Mouse (Mus musculus): ENCODE measurements around the gene Kcng1. TPM values are rescaled to one million over a fixed set of nuclear protein-coding genes. Genes with fewer than 3 reads are reported as not detected.

The Kcng1 gene
- 1.5 and 2.2 TPM in 2 replicates for polyA plus RNA-seq (2014; fragmentation: Nextera tagmentation; extraction: Ambion mirVana)

DNA sequence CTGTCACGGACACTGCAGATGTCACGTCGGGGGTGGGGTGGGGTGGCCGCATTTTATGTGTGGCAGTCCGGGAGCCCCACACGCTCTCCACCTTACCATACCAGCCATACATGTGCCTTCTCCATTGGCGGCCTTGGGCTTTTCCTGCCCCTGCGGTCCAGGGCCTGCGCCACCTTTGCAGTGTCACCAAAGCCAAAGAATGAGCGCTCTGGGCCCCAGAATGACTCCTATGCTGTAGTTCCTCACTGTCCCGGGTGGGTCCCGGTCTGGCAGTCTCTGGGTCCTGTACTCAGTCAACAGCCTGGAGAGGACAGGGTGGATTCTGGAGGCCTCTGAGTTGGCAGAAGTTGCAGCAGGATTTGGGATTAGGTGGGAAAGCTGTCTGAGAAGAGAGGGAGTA is at the start of gene Kcng1:
Gene Kcng1 (minus strand): TSS at position 155 of the 400 bp plus-strand sequence.
- Histone ChIP-seq H3K27me3 (ENCODE audit: control insufficient read depth, insufficient read depth, low read length) (peaks cover 32% of the 10 kb centered on the region), H3K9ac (ENCODE audit: low read length) (peak within 1 kb of the TSS; percentile 45), H3K9me3 (ENCODE audit: control insufficient read depth, low read length) (peaks cover 3% of the 10 kb centered on the region; the same call in 1 of the 2 replicates), H3K4me1 (replicated peaks; ENCODE audit: control insufficient read depth, insufficient read depth, low read length) (peaks cover 6% of the 10 kb centered on the region; the same call in 1 of the 2 replicates), H3K4me3 (ENCODE audit: low read depth, low read length) (peak within 1 kb of the TSS; percentile 45), H3K36me3 (ENCODE audit: control insufficient read depth, insufficient read depth, low read length) (no peaks in the 10 kb centered on the region), H3K27ac (ENCODE audit: low read depth, low read length) (no peak within 1 kb of the TSS), H3K4me2 (ENCODE audit: low read depth, low read length, severe bottlenecking) (peak within 1 kb of the TSS; percentile 87)
- ATAC-seq (replicated peaks; ENCODE audit: low FRiP score) (no peak), DNase-seq (ENCODE audit: low spot score) (no peak)
- WGBS, result 14% methylated on average over 12 of the region's 12 CpGs

DNA sequence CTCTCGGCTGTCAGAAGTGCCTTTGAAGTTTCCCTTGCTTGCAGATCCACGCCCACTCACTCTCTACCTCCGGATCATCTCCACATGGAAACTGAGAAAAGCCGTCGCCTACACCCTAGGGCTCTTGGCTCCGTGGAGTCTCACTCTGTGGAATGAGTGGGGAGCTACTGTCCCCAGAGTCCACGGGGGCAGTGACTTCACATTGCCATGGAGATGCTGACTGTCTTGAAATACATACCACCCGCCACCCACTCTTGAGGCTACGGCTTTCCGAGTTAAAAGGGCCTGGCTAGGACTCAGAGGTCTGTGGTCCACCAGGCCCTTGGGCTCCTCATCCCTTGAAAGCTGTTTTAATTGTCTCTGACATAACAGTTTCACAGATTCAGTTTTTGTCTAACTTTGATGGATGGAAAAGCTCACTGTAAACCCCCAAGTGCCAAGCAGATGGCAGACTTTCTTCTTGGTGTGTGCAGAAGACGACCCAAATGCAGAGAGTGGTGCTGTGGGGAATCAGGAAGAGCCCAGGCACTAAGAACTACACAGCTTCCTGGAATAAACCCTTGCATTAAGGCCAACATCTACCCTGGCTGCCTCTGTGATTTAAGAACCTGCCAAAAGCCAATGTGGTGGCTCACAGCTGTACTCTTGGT is 49.0 kb upstream of the Kcng1 start:
- WGBS, result 76% methylated on average over 11 of the region's 11 CpGs
- no peak for ATAC-seq (replicated peaks; ENCODE audit: low FRiP score)
- H3K27ac ChIP-seq (ENCODE audit: low read depth, low read length), result no peak overlapping the region

GRCm38 (mm10) chr2:168321716-168322374 is 40.3 kb upstream of the Kcng1 start:
- 0 out of 2 replicates have a peak, but pooled peaks cover 2% of the 10 kb centered on the region for H3K4me1 ChIP-seq (replicated peaks; ENCODE audit: control insufficient read depth, insufficient read depth, low read length)
- WGBS, result 72% methylated on average over 10 of the region's 10 CpGs
- H3K9ac ChIP-seq (ENCODE audit: low read length), result no peak overlapping the region
- DNase-seq (ENCODE audit: low spot score) (no peak), ATAC-seq (replicated peaks; ENCODE audit: low FRiP score) (no peak)
- H3K4me3 ChIP-seq (ENCODE audit: low read depth, low read length), result no peak overlapping the region
- H3K4me2 ChIP-seq (ENCODE audit: low read depth, low read length, severe bottlenecking), result no peak overlapping the region
- H3K27me3 ChIP-seq (ENCODE audit: control insufficient read depth, insufficient read depth, low read length), result no peaks in the 10 kb centered on the region
- H3K27ac ChIP-seq (ENCODE audit: low read depth, low read length), result no peak overlapping the region
- H3K9me3 ChIP-seq (ENCODE audit: control insufficient read depth, low read length), result no peaks in the 10 kb centered on the region
- no peaks in the 10 kb centered on the region for H3K36me3 ChIP-seq (ENCODE audit: control insufficient read depth, insufficient read depth, low read length)

More for the DNA sequence above, 49.0 kb upstream of the Kcng1 start:
- H3K27me3 ChIP-seq (ENCODE audit: control insufficient read depth, insufficient read depth, low read length), result no peaks in the 10 kb centered on the region
- no peak overlapping the region for H3K9ac ChIP-seq (ENCODE audit: low read length)
- no peak overlapping the region for H3K4me2 ChIP-seq (ENCODE audit: low read depth, low read length, severe bottlenecking)
- no peak overlapping the region for H3K4me3 ChIP-seq (ENCODE audit: low read depth, low read length)
- DNase-seq (ENCODE audit: low spot score), result no peak
- H3K36me3 ChIP-seq (ENCODE audit: control insufficient read depth, insufficient read depth, low read length), result no peaks in the 10 kb centered on the region
- no peaks in the 10 kb centered on the region for H3K9me3 ChIP-seq (ENCODE audit: control insufficient read depth, low read length)
- H3K4me1 ChIP-seq (replicated peaks; ENCODE audit: control insufficient read depth, insufficient read depth, low read length), result peaks cover 6% of the 10 kb centered on the region; the same call in 1 of the 2 replicates

- Histone ChIP-seq H3K9ac (ENCODE audit: low read length) (no peak overlapping the region), H3K27me3 (ENCODE audit: control insufficient read depth, insufficient read depth, low read length) (no peaks in the 10 kb centered on the region), H3K4me3 (ENCODE audit: low read depth, low read length) (no peak overlapping the region), H3K4me2 (ENCODE audit: low read depth, low read length, severe bottlenecking) (no peak overlapping the region), H3K36me3 (ENCODE audit: control insufficient read depth, insufficient read depth, low read length) (no peaks in the 10 kb centered on the region), H3K4me1 (replicated peaks; ENCODE audit: control insufficient read depth, insufficient read depth, low read length) (no peaks in the 10 kb centered on the region), H3K9me3 (ENCODE audit: control insufficient read depth, low read length) (no peaks in the 10 kb centered on the region), H3K27ac (ENCODE audit: low read depth, low read length) (no peak overlapping the region)
- ATAC-seq (replicated peaks; ENCODE audit: low FRiP score), result no peak
- WGBS, result 84% methylated on average over 17 of the region's 17 CpGs
- DNase-seq (ENCODE audit: low spot score), result no peak
These were observed 39.0 kb upstream of the Kcng1 start for GRCm38 (mm10) chr2:168320388-168321182.

DNA sequence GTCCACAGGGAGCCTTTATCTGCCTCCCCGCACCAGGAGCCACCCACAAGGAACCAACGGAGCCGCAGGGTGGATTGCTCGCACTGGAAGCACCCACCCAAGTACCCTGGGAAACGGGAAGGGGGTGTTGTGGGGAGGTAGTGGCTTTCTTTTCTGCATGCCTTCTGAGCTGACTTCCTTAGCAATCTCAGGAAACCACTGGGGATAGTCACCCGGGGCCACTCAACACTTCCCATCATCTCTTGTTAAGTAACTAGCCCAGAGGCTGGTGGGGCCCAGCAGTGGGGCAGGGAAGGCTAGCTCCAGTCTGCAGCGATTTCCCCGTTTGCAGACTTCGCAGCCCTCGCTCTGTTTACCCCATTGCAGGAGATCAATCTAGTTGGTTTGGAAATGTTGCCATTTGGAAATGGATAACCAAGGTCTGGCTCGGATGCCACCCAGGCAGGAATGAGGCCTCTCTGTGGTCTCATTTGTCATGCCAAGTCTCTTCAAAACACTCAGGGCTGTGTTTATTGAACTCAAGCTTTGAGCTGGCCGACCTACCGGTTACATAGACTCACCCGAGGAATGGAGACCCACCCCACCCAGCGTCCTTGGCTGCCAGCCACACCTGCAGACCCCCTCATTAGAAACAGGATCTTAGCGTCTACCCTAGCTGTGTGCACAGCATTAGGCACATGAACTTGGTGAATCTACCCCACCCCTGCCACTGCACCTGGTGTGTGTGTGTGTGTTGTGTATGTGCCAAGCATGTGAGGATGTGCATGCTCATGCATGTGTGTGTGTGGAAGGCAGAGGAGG is 33.3 kb upstream of the Kcng1 start:
- no peak overlapping the region for H3K27ac ChIP-seq (ENCODE audit: low read depth, low read length)
- no peak overlapping the region for H3K9ac ChIP-seq (ENCODE audit: low read length)
- 72% methylated on average over 16 of the region's 16 CpGs for WGBS
- H3K9me3 ChIP-seq (ENCODE audit: control insufficient read depth, low read length), result no peaks in the 10 kb centered on the region
- no peaks in the 10 kb centered on the region for H3K4me1 ChIP-seq (replicated peaks; ENCODE audit: control insufficient read depth, insufficient read depth, low read length)
- no peak overlapping the region for H3K4me2 ChIP-seq (ENCODE audit: low read depth, low read length, severe bottlenecking)
- no peak for DNase-seq (ENCODE audit: low spot score)
- ATAC-seq (replicated peaks; ENCODE audit: low FRiP score), result no peak
- no peak overlapping the region for H3K4me3 ChIP-seq (ENCODE audit: low read depth, low read length)
- H3K27me3 ChIP-seq (ENCODE audit: control insufficient read depth, insufficient read depth, low read length), result no peaks in the 10 kb centered on the region
- H3K36me3 ChIP-seq (ENCODE audit: control insufficient read depth, insufficient read depth, low read length), result no peaks in the 10 kb centered on the region

DNA sequence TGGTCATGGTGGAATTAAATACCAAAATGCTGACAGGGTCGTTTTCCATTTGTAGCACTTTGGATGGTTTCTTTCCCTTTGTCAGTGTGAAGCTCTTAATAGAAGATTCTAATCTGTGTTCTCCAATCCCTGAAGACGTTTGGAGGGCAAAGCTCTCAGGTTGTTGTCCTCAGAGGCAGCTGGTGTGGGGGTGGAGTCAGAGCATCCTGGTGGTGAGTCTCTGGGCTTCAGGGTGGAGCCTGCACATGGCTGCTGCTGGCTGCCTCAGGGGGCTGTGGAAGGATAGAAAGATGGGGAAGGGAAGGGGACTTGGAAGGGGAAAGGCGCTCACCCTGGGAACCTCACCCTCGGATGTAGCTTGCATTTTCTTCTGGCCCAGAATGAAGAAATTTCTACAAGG is 31.0 kb upstream of the Kcng1 start:
- no peaks in the 10 kb centered on the region for H3K4me1 ChIP-seq (replicated peaks; ENCODE audit: control insufficient read depth, insufficient read depth, low read length)
- no peak overlapping the region for H3K27ac ChIP-seq (ENCODE audit: low read depth, low read length)
- H3K4me3 ChIP-seq (ENCODE audit: low read depth, low read length), result no peak overlapping the region
- no peaks in the 10 kb centered on the region for H3K27me3 ChIP-seq (ENCODE audit: control insufficient read depth, insufficient read depth, low read length)
- WGBS, result 46% methylated on average over 4 of the region's 4 CpGs
- ATAC-seq (replicated peaks; ENCODE audit: low FRiP score) (no peak), DNase-seq (ENCODE audit: low spot score) (no peak)
- no peak overlapping the region for H3K9ac ChIP-seq (ENCODE audit: low read length)
- H3K36me3 ChIP-seq (ENCODE audit: control insufficient read depth, insufficient read depth, low read length), result no peaks in the 10 kb centered on the region
- H3K9me3 ChIP-seq (ENCODE audit: control insufficient read depth, low read length), result no peaks in the 10 kb centered on the region
- no peak overlapping the region for H3K4me2 ChIP-seq (ENCODE audit: low read depth, low read length, severe bottlenecking)

DNA sequence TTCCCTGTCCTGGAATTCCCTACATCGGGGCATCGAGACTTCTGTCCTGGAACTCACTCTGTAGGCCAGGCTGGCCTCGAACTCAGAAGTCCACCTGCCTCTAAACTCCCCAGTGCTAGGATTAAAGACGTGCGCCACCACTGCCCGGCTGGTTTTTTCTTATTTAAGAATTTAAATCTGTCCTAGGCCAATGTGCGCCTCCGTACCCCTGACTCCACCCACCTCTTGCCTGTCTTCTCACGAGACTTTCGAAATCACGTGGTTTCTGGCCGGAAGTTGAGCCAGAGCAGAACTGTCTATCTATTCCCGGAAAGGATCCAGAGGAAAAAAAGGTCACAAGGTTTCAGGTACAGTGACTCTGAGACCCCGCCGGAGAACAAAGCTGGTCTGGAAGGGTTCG is 29.5 kb upstream of the Kcng1 start:
- H3K4me2 ChIP-seq (ENCODE audit: low read depth, low read length, severe bottlenecking), result no peak overlapping the region
- H3K4me1 ChIP-seq (replicated peaks; ENCODE audit: control insufficient read depth, insufficient read depth, low read length), result no peaks in the 10 kb centered on the region
- H3K27ac ChIP-seq (ENCODE audit: low read depth, low read length), result no peak overlapping the region
- H3K27me3 ChIP-seq (ENCODE audit: control insufficient read depth, insufficient read depth, low read length), result no peaks in the 10 kb centered on the region
- H3K9me3 ChIP-seq (ENCODE audit: control insufficient read depth, low read length), result no peaks in the 10 kb centered on the region
- WGBS, result 96% methylated on average over 16 of the region's 16 CpGs
- H3K36me3 ChIP-seq (ENCODE audit: control insufficient read depth, insufficient read depth, low read length), result no peaks in the 10 kb centered on the region
- no peak overlapping the region for H3K4me3 ChIP-seq (ENCODE audit: low read depth, low read length)
- no peak for ATAC-seq (replicated peaks; ENCODE audit: low FRiP score)
- no peak for DNase-seq (ENCODE audit: low spot score)
- H3K9ac ChIP-seq (ENCODE audit: low read length), result no peak overlapping the region

DNA sequence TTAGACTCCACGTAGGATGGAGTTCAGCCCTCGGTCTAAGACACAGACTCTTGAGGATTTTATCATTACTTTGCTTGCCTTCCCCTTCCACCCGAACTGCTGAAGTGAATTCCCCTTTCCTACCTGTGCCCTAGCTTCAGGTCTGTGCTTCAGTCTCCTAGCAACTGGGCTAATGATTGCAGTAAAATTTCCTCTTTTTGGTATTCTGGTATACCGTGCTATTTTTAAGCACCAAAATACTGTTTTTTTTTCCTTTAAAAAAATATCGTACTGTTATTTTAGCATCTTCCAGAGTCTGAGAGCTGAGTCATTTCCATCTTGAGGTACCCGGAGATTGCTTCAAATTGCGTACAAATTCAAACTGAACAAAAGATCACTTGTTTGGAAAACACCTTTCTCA is 27.4 kb upstream of the Kcng1 start:
- Histone ChIP-seq H3K4me3 (ENCODE audit: low read depth, low read length) (no peak overlapping the region), H3K9me3 (ENCODE audit: control insufficient read depth, low read length) (no peaks in the 10 kb centered on the region), H3K4me2 (ENCODE audit: low read depth, low read length, severe bottlenecking) (no peak overlapping the region), H3K4me1 (replicated peaks; ENCODE audit: control insufficient read depth, insufficient read depth, low read length) (no peaks in the 10 kb centered on the region), H3K9ac (ENCODE audit: low read length) (no peak overlapping the region), H3K36me3 (ENCODE audit: control insufficient read depth, insufficient read depth, low read length) (no peaks in the 10 kb centered on the region), H3K27ac (ENCODE audit: low read depth, low read length) (no peak overlapping the region), H3K27me3 (ENCODE audit: control insufficient read depth, insufficient read depth, low read length) (no peaks in the 10 kb centered on the region)
- ATAC-seq (replicated peaks; ENCODE audit: low FRiP score) (no peak), DNase-seq (ENCODE audit: low spot score) (no peak)
- WGBS, result 83% methylated on average over 7 of the region's 7 CpGs
